Mouse (Mus musculus) E14TG2a.4 (cell line): ENCODE results near the gene Dpf3.
A peak's percentile ranks its signal among the peaks of the same experiment; 100 is the strongest.

Experiments used
- H3K27me3 ChIP-seq: 2 replicates; pipeline ENCODE4 v1.6.1; 2014; ENCODE audit warnings: low read length, control low read depth; ENCODE audit not compliant: insufficient read depth
- H3K36me3 ChIP-seq: 2 replicates; pipeline ENCODE4 v1.6.1; 2014; ENCODE audit warnings: low read length, control low read depth; ENCODE audit not compliant: insufficient read depth
- H3K4me1 ChIP-seq: replicated peaks from 2 replicates; pipeline ENCODE4 v1.6.1; 2014; ENCODE audit warnings: low read depth, low read length, control low read depth
- H3K4me3 ChIP-seq: replicated peaks from 2 replicates; pipeline ENCODE4 v1.5.1; 2014; ENCODE audit warnings: mild to moderate bottlenecking, low read length
- H3K9me3 ChIP-seq: 2 replicates; pipeline ENCODE4 v1.6.1; 2014; ENCODE audit warnings: low read length, control low read depth
- CTCF ChIP-seq: conservative IDR thresholded peaks from 2 replicates; pipeline ENCODE4 v1.5.1; 2014; ENCODE audit warnings: low read length
- NANOG ChIP-seq: IDR thresholded peaks from 2 replicates; pipeline ENCODE4 v1.6.1; 2014; ENCODE audit warnings: borderline replicate concordance, low read length, mixed read lengths
- POU5F1 ChIP-seq: IDR thresholded peaks from 2 replicates; pipeline ENCODE4 v1.6.1; 2014; ENCODE audit warnings: low read length, borderline replicate concordance

The Dpf3 gene

GRCm38 (mm10) chr12:83427601-83428000 is 59.9 kb downstream of the Dpf3 start:
- Histone ChIP-seq H3K4me3 (no peak overlapping the region), H3K4me1 (peaks cover 3% of the 10 kb centered on the region; the same call in 1 of the 2 replicates), H3K36me3 (no peaks in the 10 kb centered on the region), H3K9me3 (no peaks in the 10 kb centered on the region), H3K27me3 (peaks cover 11% of the 10 kb centered on the region; the same call in 1 of the 2 replicates)
- no peak for TF ChIP-seq POU5F1
- no peak for TF ChIP-seq CTCF

DNA sequence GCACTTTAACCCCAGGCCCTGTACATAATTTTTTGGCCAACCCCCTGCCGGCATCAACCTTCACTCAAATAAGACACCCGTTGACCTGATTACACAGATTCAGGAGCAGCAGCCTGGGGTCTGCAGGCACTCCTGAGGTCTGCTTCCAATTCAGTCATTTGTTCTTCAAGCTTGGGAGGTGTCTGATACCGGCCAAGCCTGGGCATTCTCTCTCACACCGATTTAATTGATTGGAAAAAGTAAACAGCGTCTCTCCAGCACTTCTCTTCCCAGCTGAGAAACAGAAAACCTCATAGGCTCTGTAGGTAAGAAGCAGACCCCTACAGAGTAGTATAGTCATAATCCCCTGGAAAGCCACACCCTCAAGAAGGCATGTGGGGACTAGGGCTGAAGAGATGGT is 61.2 kb downstream of the Dpf3 start:
- peaks cover 11% of the 10 kb centered on the region; the same call in 1 of the 2 replicates for H3K27me3 ChIP-seq
- H3K4me3 ChIP-seq: no peak overlapping the region
- no peaks in the 10 kb centered on the region for H3K36me3 ChIP-seq
- H3K9me3 ChIP-seq: peaks cover 4% of the 10 kb centered on the region
- peaks cover 3% of the 10 kb centered on the region; the same call in 1 of the 2 replicates for H3K4me1 ChIP-seq
- TF ChIP-seq CTCF (no peak), NANOG (no peak), POU5F1 (no peak)

DNA sequence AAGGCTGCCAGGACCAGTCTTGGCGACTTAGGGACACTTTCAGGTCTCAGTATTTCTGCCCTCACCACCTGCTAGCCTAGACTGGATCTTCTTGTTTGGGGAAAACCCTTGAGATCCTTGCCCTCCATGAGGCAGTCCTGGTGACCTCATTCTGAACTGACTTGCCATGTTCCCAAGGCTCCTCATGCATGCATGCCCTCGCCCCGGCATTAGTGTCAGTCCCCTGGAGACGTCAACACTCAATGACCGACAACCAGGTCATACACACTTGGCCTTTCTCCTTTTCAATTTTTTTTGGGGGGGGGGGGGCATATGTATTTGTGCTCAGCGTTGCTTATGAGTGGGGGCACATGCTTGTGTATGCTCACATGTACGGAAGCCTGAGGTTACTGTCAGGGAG is 61.8 kb downstream of the Dpf3 start:
- H3K4me3 ChIP-seq: no peak overlapping the region
- H3K36me3 ChIP-seq: no peaks in the 10 kb centered on the region
- peaks cover 11% of the 10 kb centered on the region; the same call in 1 of the 2 replicates for H3K27me3 ChIP-seq
- peaks cover 3% of the 10 kb centered on the region; the same call in 1 of the 2 replicates for H3K4me1 ChIP-seq
- TF ChIP-seq CTCF: no peak
- TF ChIP-seq POU5F1: no peak
- no peak for TF ChIP-seq NANOG
- H3K9me3 ChIP-seq: peaks cover 10% of the 10 kb centered on the region

DNA sequence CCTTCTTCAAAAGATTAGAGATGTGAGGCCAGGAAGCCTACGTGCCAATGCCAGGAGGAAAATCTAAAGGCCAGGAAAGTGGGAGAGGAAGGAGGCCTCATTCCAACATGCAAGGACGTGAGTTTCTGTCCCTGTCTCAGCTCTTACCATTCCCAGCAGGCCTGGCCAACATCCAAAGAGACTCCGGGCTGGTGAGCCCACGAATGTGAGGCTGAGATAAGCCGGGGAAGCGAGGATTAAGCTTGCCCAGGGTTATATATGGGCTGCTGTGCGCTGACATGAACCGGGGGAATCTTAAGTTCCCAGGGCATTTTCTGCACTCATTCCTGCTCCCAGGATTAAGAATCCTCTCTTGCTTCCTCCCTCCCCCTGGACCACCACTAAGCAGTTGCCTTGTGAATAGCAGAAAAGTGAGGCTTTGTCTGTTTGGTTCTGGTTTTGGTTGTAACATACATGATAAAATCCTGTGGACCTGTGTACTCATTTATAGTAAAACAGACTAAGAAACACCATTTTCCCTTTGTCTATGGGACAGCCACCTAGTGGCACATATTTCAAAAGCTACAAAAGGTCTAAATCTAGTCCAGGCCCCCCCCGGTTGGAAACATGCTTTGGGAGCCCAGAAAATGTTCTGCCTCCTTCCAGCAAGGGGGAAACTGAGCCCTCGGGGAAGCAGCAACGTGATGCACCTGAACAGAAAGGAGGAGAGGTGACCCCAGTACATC is 62.6 kb downstream of the Dpf3 start:
- Histone ChIP-seq H3K4me3 (no peak overlapping the region), H3K27me3 (peaks cover 11% of the 10 kb centered on the region; the same call in 1 of the 2 replicates), H3K4me1 (no peaks in the 10 kb centered on the region), H3K9me3 (peaks cover 10% of the 10 kb centered on the region), H3K36me3 (no peaks in the 10 kb centered on the region)
- TF ChIP-seq NANOG (no peak), CTCF (0 out of 2 replicates have a peak, but pooled peaks have one; percentile 1)

- H3K27me3 ChIP-seq: peaks cover 11% of the 10 kb centered on the region; the same call in 1 of the 2 replicates
- no peaks in the 10 kb centered on the region for H3K36me3 ChIP-seq
- TF ChIP-seq POU5F1 (no peak), NANOG (no peak), CTCF (no peak)
- peaks cover 10% of the 10 kb centered on the region for H3K9me3 ChIP-seq
- H3K4me1 ChIP-seq: no peaks in the 10 kb centered on the region
- H3K4me3 ChIP-seq: no peak overlapping the region
These were observed 63.3 kb downstream of the Dpf3 start for GRCm38 (mm10) chr12:83424086-83424719.

DNA sequence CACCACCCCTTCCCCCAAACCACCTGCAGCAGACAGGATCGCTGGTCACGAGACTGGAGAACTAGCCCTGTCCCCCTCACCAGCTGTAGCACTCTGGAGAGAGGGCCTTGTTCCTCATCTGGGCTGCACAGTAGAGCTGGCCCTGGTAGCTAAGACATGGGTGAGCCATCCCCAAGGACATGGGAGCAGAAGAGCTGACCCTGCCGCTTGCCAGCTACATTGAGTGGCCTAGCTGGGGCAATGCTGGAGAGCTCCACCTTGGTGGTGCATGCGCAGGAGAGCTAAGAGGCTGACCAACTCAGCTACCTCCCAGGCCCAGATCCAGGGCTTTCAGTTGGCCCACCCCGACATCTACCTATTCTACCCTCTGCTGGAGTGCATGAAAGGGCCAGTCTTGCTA is 67.2 kb downstream of the Dpf3 start:
- H3K4me1 ChIP-seq: no peaks in the 10 kb centered on the region
- H3K4me3 ChIP-seq: no peak overlapping the region
- peaks cover 10% of the 10 kb centered on the region for H3K9me3 ChIP-seq
- H3K27me3 ChIP-seq: peaks cover 7% of the 10 kb centered on the region; the same call in 1 of the 2 replicates
- TF ChIP-seq NANOG (no peak), CTCF (no peak), POU5F1 (no peak)
- H3K36me3 ChIP-seq: no peaks in the 10 kb centered on the region

DNA sequence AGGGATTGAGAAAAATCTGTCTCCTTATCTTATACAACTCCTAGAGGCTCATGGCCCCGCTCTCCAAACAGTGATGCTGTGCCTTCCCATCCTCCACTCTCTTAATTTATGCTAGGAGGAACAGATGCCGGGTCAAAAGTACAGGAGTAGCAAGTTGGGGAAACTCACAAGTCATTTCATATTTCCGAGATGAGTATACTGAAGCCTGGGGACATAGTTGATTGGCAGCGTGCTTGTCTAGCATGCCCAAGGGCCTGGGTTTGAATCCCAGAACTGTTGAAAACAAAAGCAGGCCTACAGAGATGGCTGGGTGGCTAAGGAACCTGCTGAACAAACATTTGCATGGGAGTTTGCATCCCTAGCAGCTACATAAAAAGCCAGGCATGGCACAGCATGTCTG is 72.3 kb downstream of the Dpf3 start:
- H3K4me3 ChIP-seq: no peak overlapping the region
- no peaks in the 10 kb centered on the region for H3K36me3 ChIP-seq
- TF ChIP-seq POU5F1: no peak
- TF ChIP-seq NANOG: no peak
- no peak for TF ChIP-seq CTCF
- peaks cover 30% of the 10 kb centered on the region for H3K27me3 ChIP-seq
- no peaks in the 10 kb centered on the region for H3K9me3 ChIP-seq
- peaks cover 11% of the 10 kb centered on the region for H3K4me1 ChIP-seq

GRCm38 (mm10) chr12:83413684-83414083 is 73.8 kb downstream of the Dpf3 start:
- TF ChIP-seq NANOG (no peak), CTCF (no peak)
- Histone ChIP-seq H3K9me3 (no peaks in the 10 kb centered on the region), H3K27me3 (peaks cover 30% of the 10 kb centered on the region), H3K4me1 (peaks cover 11% of the 10 kb centered on the region), H3K4me3 (no peak overlapping the region), H3K36me3 (no peaks in the 10 kb centered on the region)
